Mouse (Mus musculus): Measurements from ENCODE around the gene Lmbr1. TPM values are rescaled to one million over a fixed set of nuclear protein-coding genes. Genes with fewer than 3 reads are reported as not detected.
"Not testable (repeated sequence)": the region's sequence is repeated elsewhere in the genome, so short reads cannot be mapped to it uniquely, and the experiment has no call there.

Gene Lmbr1
- polyA plus RNA-seq (2014; fragmentation: Nextera tagmentation; extraction: Ambion mirVana) = 25.4 and 31.7 TPM in 2 replicates

DNA sequence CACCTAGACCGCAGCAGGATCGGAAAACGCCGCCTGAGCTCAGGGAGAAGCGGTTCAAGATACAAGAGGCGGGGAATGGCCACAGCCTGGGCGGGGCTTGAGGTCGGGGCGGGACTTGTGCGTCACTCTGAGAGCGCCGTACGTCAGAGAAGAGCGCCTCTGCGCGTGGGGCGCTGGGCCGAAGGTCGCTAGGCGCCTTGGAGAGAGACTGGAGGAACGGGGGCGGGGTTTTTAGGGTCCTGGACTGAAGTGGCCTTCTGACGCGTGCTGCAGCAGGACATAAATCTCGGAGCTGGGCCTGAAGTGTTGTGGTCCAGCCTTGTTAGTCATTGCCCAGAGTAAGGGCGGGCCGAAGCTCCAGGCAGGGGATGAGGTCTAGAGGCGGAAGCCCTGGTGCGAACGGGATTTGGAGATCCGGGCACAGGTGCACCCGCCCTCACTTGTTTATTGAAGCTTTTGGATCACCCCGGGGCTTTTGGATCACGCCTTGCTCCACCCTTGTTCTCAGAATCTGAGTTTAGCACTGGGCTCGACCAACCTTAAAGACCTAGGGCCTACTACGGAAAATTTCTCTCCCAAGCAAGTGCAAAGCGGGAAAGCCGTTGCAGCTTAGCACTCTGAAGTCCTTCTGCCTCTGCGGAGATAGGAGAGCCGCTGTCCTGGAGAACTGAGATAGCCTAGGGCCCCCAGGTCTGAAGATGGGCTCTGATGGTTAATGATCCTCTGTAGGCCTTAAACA, at the start of gene Lmbr1:
Gene Lmbr1, minus strand, starts transcription at position 93 of the 739 bp plus-strand sequence.
- WGBS = 1% methylated on average over 40 of the region's 40 CpGs
- Histone ChIP-seq H3K27ac (ENCODE audit: low read depth, low read length) (peak within 1 kb of the TSS; percentile 63; the same call in 1 of the 2 replicates), H3K27me3 (replicated peaks; ENCODE audit: control insufficient read depth, insufficient read depth, low read length) (no peaks in the 10 kb centered on the region), H3K36me3 (ENCODE audit: control insufficient read depth, insufficient read depth, low read length) (no peaks in the 10 kb centered on the region), H3K4me1 (ENCODE audit: control insufficient read depth, insufficient read depth, low read length) (peaks cover 9% of the 10 kb centered on the region; the same call in 1 of the 2 replicates), H3K9ac (ENCODE audit: low read length) (peak within 1 kb of the TSS; percentile 81), H3K4me3 (ENCODE audit: low read depth, low read length) (peak within 1 kb of the TSS; percentile 81), H3K9me3 (replicated peaks; ENCODE audit: control insufficient read depth, low read length) (no peaks in the 10 kb centered on the region), H3K4me2 (ENCODE audit: low read length) (peak within 1 kb of the TSS; percentile 85)
- DNase-seq (ENCODE audit: low spot score) (peak; percentile 95), ATAC-seq (peak; percentile 99)

DNA sequence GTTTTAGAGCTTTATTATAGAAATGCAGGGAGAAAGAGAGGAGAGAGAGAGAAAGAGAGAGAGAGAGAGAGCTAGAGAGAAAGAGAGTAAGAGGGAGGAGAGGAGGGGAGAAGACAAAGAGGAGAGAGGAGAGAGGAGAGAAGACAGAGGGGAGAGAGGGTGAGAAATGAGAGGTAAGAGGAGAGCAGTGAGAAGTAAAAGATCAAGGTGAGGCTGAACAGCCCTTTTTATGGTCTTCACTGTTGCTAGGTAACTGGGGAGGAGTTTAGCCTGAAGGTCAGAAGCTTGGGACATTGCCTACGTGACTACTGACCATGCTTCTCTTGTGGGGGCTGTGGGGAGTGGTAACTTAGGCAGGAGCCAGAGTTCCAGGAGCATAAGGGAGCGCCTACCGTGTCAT, 45.1 kb upstream of the Lmbr1 start:
- not testable (repeated sequence) for H3K27me3 ChIP-seq (replicated peaks; ENCODE audit: control insufficient read depth, insufficient read depth, low read length); H3K4me3 ChIP-seq (ENCODE audit: low read depth, low read length); H3K4me2 ChIP-seq (ENCODE audit: low read length); DNase-seq (ENCODE audit: low spot score); H3K4me1 ChIP-seq (ENCODE audit: control insufficient read depth, insufficient read depth, low read length); H3K27ac ChIP-seq (ENCODE audit: low read depth, low read length); H3K9ac ChIP-seq (ENCODE audit: low read length); H3K9me3 ChIP-seq (replicated peaks; ENCODE audit: control insufficient read depth, low read length); ATAC-seq; H3K36me3 ChIP-seq (ENCODE audit: control insufficient read depth, insufficient read depth, low read length)
- WGBS = 67% methylated on average over 3 of the region's 3 CpGs

DNA sequence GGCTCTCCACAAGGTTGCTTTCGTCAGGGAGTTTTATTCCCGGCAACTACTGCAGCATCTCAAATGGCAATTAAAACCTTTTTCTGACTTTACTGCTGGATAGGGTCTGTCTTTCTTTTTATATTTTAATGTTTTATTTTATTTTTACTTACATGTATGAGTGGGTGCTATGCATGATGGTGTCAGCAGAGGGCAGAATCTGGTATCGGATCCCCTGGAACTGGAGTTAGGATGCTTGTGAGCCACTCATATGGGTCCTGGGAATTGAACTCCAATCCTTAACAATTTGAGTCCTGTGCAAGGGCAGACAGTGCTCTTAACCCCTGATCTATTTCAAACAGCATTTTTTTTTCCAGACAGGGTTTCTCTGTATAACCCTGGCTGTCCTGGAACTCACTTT, 34.9 kb upstream of the Lmbr1 start:
- Histone ChIP-seq H3K4me1 (ENCODE audit: control insufficient read depth, insufficient read depth, low read length) (no peaks in the 10 kb centered on the region), H3K27ac (ENCODE audit: low read depth, low read length) (no peak overlapping the region), H3K27me3 (replicated peaks; ENCODE audit: control insufficient read depth, insufficient read depth, low read length) (no peaks in the 10 kb centered on the region), H3K9me3 (replicated peaks; ENCODE audit: control insufficient read depth, low read length) (no peaks in the 10 kb centered on the region), H3K4me2 (ENCODE audit: low read length) (no peak overlapping the region), H3K9ac (ENCODE audit: low read length) (no peak overlapping the region), H3K36me3 (ENCODE audit: control insufficient read depth, insufficient read depth, low read length) (no peaks in the 10 kb centered on the region), H3K4me3 (ENCODE audit: low read depth, low read length) (no peak overlapping the region)
- ATAC-seq (no peak), DNase-seq (ENCODE audit: low spot score) (no peak)
- 90% methylated on average over 3 of the region's 3 CpGs for WGBS

DNA sequence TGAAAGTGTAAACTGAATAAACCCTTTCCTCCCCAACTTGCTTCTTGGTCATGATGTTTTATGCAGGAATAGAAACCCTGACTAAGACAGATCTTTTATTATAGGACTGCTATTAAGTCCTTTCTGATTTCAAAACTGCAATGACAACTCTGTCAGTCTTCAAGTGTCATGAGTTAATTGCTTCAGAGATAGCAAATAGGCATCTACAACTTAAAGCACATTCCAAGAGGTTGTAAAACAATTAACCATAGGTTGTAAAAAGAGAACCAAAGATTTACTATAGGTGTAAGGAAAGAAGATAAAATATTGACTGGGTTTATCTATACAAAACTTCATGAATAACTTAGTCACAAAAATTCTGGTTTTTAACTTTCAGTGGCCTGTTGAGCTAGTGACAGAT, 32.7 kb upstream of the Lmbr1 start:
- Histone ChIP-seq H3K27me3 (replicated peaks; ENCODE audit: control insufficient read depth, insufficient read depth, low read length) (no peaks in the 10 kb centered on the region), H3K9ac (ENCODE audit: low read length) (no peak overlapping the region), H3K4me2 (ENCODE audit: low read length) (no peak overlapping the region), H3K36me3 (ENCODE audit: control insufficient read depth, insufficient read depth, low read length) (no peaks in the 10 kb centered on the region), H3K4me3 (ENCODE audit: low read depth, low read length) (no peak overlapping the region), H3K4me1 (ENCODE audit: control insufficient read depth, insufficient read depth, low read length) (no peaks in the 10 kb centered on the region), H3K27ac (ENCODE audit: low read depth, low read length) (no peak overlapping the region), H3K9me3 (replicated peaks; ENCODE audit: control insufficient read depth, low read length) (no peaks in the 10 kb centered on the region)
- DNase-seq (ENCODE audit: low spot score) = no peak
- no peak for ATAC-seq

DNA sequence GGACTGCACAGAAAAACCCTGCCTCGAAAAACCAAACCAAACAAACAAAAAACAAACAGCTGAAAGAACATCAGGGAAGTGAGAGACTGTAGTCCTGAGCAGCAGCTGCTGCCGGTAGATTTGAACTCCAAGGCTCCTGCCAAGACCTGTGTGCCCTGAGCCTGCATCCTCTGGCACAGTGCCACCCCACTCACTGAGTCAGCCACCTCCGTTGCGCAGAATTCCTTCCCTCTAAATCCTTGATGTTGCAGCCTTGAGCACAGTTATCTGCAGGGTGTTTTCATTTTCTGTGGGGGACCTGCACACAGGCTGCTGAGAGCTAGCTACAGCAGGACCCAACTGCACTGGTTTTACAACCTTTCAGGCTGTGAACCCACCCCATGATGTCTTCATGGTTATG, 20.2 kb upstream of the Lmbr1 start:
- Histone ChIP-seq H3K4me2 (ENCODE audit: low read length) (no peak overlapping the region), H3K36me3 (ENCODE audit: control insufficient read depth, insufficient read depth, low read length) (no peaks in the 10 kb centered on the region), H3K9ac (ENCODE audit: low read length) (no peak overlapping the region), H3K9me3 (replicated peaks; ENCODE audit: control insufficient read depth, low read length) (no peaks in the 10 kb centered on the region), H3K4me1 (ENCODE audit: control insufficient read depth, insufficient read depth, low read length) (no peaks in the 10 kb centered on the region), H3K27me3 (replicated peaks; ENCODE audit: control insufficient read depth, insufficient read depth, low read length) (no peaks in the 10 kb centered on the region), H3K27ac (ENCODE audit: low read depth, low read length) (no peak overlapping the region), H3K4me3 (ENCODE audit: low read depth, low read length) (no peak overlapping the region)
- no peak for ATAC-seq
- no peak for DNase-seq (ENCODE audit: low spot score)
- WGBS = 74% methylated on average over 4 of the region's 4 CpGs

DNA sequence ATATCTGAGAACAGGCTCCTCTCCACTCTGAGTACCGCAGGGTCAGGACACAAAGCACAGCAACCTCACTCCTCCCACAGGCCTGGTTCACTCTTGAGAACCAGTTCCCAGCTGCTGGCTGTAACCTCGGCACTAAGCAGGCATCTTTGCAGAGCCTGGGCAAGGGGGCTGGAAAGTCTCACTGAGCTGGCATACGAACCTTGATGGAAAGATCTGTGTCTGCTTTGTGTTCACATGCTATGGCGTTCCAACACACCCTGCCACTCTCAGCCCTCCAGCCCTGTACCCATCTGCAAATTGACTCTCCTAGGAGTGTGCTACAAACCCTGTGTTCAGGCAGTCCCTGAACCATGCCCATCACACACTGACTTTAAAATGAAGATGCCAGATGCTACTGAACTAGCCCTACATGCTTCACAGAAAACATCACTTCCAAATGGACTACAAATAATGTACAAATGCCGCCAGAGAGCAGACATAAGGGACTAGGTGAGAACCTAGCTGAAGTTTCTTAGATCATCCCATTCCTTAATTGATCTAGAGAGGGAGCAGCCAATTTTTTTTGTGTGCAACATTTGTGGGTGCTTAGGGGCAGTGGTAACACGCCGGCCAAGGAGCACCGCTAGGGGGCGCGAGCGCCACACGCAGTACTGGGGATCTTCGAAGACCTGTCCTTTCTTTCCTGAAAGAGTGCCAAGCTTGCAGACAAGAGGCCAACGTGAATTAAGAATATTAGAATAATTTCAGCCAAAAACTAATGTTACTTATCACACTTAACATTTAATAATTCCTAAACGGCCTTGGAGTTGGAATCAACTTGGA, 11.0 kb upstream of the Lmbr1 start:
- Histone ChIP-seq H3K36me3 (ENCODE audit: control insufficient read depth, insufficient read depth, low read length) (no peaks in the 10 kb centered on the region), H3K4me2 (ENCODE audit: low read length) (no peak overlapping the region), H3K9me3 (replicated peaks; ENCODE audit: control insufficient read depth, low read length) (no peaks in the 10 kb centered on the region), H3K9ac (ENCODE audit: low read length) (no peak overlapping the region), H3K27ac (ENCODE audit: low read depth, low read length) (no peak overlapping the region), H3K4me3 (ENCODE audit: low read depth, low read length) (no peak overlapping the region), H3K4me1 (ENCODE audit: control insufficient read depth, insufficient read depth, low read length) (no peaks in the 10 kb centered on the region), H3K27me3 (replicated peaks; ENCODE audit: control insufficient read depth, insufficient read depth, low read length) (no peaks in the 10 kb centered on the region)
- 21% methylated on average over 15 of the region's 15 CpGs for WGBS
- peak; percentile 83 for DNase-seq (ENCODE audit: low spot score)
- ATAC-seq = peak; percentile 70; the same call in 1 of the 2 replicates

DNA sequence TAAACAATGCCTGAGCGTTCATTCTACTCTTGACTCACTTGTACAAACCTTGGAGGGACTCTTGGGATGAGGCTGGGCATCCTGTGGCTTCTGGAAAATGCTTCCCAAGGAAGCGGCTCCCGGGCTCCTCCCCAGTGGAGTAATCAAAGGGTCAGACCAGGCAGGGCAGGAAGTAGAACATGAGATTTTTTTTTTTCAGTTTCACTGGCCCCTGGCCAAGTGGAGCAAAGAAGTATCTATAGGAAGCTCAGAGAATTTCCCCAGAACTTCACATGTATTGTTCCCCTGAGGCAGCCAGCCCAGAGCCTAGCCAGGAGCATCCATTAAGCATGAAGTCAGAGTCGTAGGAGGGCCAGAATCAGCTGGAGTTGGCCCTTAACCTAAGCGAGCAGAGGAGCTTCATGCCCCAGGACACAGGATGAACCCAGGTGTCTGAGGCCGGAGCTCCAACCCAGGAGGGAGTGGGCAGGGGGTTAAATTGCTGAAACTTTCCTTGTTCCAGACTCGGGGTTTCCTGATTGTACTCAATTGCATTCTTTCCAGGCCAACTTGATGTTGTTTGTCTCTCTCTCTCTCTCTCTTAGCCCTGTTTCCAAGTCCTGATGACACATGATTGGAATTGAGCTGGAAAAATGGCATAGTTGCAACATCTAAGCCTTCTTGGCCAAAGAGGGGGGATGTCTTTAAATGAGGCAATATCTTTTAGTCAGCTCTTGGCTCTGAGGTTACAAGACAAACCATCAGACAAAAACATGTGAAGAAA, 10.2 kb upstream of the Lmbr1 start:
- DNase-seq (ENCODE audit: low spot score) = no peak
- H3K4me1 ChIP-seq (ENCODE audit: control insufficient read depth, insufficient read depth, low read length) = no peaks in the 10 kb centered on the region
- H3K27ac ChIP-seq (ENCODE audit: low read depth, low read length) = no peak overlapping the region
- H3K9ac ChIP-seq (ENCODE audit: low read length) = no peak overlapping the region
- no peaks in the 10 kb centered on the region for H3K27me3 ChIP-seq (replicated peaks; ENCODE audit: control insufficient read depth, insufficient read depth, low read length)
- no peaks in the 10 kb centered on the region for H3K36me3 ChIP-seq (ENCODE audit: control insufficient read depth, insufficient read depth, low read length)
- H3K4me3 ChIP-seq (ENCODE audit: low read depth, low read length) = no peak overlapping the region
- H3K9me3 ChIP-seq (replicated peaks; ENCODE audit: control insufficient read depth, low read length) = no peaks in the 10 kb centered on the region
- WGBS = 67% methylated on average over 7 of the region's 7 CpGs
- ATAC-seq = no peak
- no peak overlapping the region for H3K4me2 ChIP-seq (ENCODE audit: low read length)

DNA sequence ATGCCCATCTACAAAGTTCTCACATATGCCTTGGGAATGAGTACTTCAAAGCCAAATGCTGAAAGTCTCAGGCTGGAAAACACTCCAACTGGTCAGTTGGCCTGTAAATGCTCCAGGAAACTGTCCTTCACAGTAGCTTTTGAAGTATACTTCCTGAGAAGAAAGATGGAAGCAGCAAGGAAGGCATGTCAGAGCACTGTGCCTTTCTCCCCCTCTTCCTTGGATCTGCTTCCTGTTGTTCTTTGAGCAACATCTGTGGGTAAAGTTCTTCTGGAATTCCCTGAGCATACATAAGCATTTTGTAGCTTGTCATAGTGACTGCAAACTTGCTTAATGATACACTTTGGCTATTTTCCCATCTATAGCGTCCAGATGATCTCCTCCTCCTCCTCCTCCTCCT, 9.4 kb upstream of the Lmbr1 start:
- Histone ChIP-seq H3K27me3 (replicated peaks; ENCODE audit: control insufficient read depth, insufficient read depth, low read length) (no peaks in the 10 kb centered on the region), H3K9ac (ENCODE audit: low read length) (no peak overlapping the region), H3K4me2 (ENCODE audit: low read length) (no peak overlapping the region), H3K9me3 (replicated peaks; ENCODE audit: control insufficient read depth, low read length) (no peaks in the 10 kb centered on the region), H3K4me3 (ENCODE audit: low read depth, low read length) (no peak overlapping the region), H3K36me3 (ENCODE audit: control insufficient read depth, insufficient read depth, low read length) (no peaks in the 10 kb centered on the region), H3K4me1 (ENCODE audit: control insufficient read depth, insufficient read depth, low read length) (no peaks in the 10 kb centered on the region), H3K27ac (ENCODE audit: low read depth, low read length) (no peak overlapping the region)
- WGBS = 38% methylated on average over 1 of the region's 1 CpGs
- ATAC-seq = no peak
- no peak for DNase-seq (ENCODE audit: low spot score)
